Mouse (Mus musculus) testis, adult 2 months (tissue): ENCODE measurements around the gene Hspg2.

ENCODE experiments used
- CTCF ChIP-seq: fragments of 200-500 bp; IDR thresholded peaks from 2 replicates; pipeline ENCODE4 v1.5.1; 2012; ENCODE audit warnings: low read depth, mild to moderate bottlenecking, inconsistent platforms, low read length, moderate library complexity; ENCODE audit not compliant: control insufficient read depth, insufficient read depth, insufficient replicate concordance
- POLR2A ChIP-seq: fragments of 200-500 bp; IDR thresholded peaks from 2 replicates; pipeline ENCODE4 v1.6.1; 2012; ENCODE audit warnings: low read depth, mild to moderate bottlenecking, inconsistent platforms, low read length, moderate library complexity; ENCODE audit not compliant: control insufficient read depth

- TF ChIP-seq CTCF = no peak
- no peak for TF ChIP-seq POLR2A
Observed at GRCm38 (mm10) chr4:137498882-137499583, 30.5 kb downstream of the Hspg2 start.
